Mouse (Mus musculus): Measurements from ENCODE around the gene Plcl1. TPM values are rescaled to one million over a fixed set of nuclear protein-coding genes. Genes with fewer than 3 reads are reported as not detected.

The Plcl1 gene
- polyA plus RNA-seq, 1 experiment = 12.2 TPM

DNA sequence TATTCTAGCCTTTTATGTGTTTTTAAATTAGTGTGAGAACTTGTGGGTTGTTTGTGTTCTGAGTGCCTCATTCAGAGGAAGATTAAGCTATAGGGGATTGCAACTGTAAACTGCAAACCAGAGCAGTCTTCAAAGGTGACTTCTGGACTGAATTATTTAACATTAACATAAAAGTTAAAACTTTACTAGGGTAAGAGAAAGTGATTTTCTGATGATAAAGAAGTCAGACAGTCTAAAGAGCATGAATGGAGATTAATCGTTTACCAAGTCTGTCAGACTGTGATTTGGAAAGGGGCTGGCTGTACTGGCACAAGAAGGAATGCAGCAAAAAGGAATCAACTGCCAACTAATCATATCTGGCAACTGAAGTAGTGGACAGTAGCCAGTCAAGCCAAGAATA lies 301.2 kb downstream of the Plcl1 start:
- WGBS = 9% methylated on average over 1 of the region's 1 CpGs
- DNase-seq = no peak
- Histone ChIP-seq H3K4me3 (replicated peaks; ENCODE audit: insufficient read depth, low read depth, low read length) (no peak overlapping the region), H3K4me1 (ENCODE audit: control insufficient read depth, insufficient read depth, low read length) (no peaks in the 10 kb centered on the region), H3K27me3 (ENCODE audit: control insufficient read depth, insufficient read depth, low read length) (no peaks in the 10 kb centered on the region), H3K27ac (ENCODE audit: insufficient read depth, low read length) (no peak overlapping the region)
- TF ChIP-seq POLR2A (IDR thresholded peaks at IDR 0.05; ENCODE audit: borderline replicate concordance, insufficient read depth, low read length) (no peak), CTCF (IDR thresholded peaks at IDR 0.05; ENCODE audit: borderline replicate concordance, insufficient read depth, low read depth, low read length) (no peak)

DNA sequence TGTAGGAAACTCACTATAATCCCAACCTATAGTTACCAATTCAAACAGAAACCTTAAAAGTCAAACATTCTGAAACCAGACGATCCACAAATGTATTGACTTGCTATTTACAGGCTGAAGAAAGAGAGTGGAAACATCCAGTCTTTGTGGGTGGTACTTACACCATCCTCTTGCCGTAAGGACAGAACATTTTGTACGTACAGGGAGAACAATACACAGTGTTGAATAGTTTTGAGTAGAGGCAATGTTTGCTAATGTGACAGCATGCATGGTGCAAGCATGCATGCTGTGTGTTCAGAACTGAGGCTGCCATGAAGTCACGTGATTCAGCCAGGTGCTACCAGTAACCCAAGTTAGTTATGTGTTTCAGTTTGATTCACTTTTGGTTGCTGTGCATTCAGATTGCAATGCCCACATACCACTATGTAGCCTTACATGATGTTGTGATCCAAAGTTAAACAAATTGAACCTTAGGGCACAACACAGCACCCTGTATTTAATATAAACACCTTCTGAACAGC lies 311.6 kb downstream of the Plcl1 start:
- TF ChIP-seq CTCF (IDR thresholded peaks at IDR 0.05; ENCODE audit: borderline replicate concordance, insufficient read depth, low read depth, low read length) = no peak
- TF ChIP-seq POLR2A (IDR thresholded peaks at IDR 0.05; ENCODE audit: borderline replicate concordance, insufficient read depth, low read length) = no peak
- Histone ChIP-seq H3K27me3 (ENCODE audit: control insufficient read depth, insufficient read depth, low read length) (no peaks in the 10 kb centered on the region), H3K4me3 (replicated peaks; ENCODE audit: insufficient read depth, low read depth, low read length) (no peak overlapping the region), H3K27ac (ENCODE audit: insufficient read depth, low read length) (no peak overlapping the region), H3K4me1 (ENCODE audit: control insufficient read depth, insufficient read depth, low read length) (no peaks in the 10 kb centered on the region)
- WGBS = 76% methylated on average over 4 of the region's 4 CpGs
- no peak for DNase-seq

DNA sequence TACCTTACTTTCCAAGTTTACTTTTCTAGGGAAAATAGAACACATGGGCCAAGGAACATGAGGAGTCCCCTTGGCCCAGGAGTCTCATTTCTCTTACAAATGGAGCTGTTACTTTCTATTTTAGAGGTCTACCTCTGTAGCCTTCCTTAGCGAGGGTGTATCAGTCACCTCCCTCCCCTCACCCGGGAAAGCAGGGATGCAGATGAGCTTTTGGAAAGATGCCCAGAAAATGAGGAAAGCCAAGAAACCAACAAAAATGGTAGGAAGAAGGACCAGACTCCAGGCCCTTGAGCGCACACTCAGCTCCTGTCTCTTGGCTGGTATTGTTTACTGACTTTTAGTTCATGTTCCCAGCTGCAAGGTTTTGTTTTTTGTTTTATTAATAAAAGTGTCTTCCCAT lies 319.7 kb downstream of the Plcl1 start:
- TF ChIP-seq CTCF (IDR thresholded peaks at IDR 0.05; ENCODE audit: borderline replicate concordance, insufficient read depth, low read depth, low read length) = no peak
- no peak for TF ChIP-seq POLR2A (IDR thresholded peaks at IDR 0.05; ENCODE audit: borderline replicate concordance, insufficient read depth, low read length)
- 17% methylated on average over 3 of the region's 3 CpGs for WGBS
- H3K27me3 ChIP-seq (ENCODE audit: control insufficient read depth, insufficient read depth, low read length) = no peaks in the 10 kb centered on the region
- H3K27ac ChIP-seq (ENCODE audit: insufficient read depth, low read length) = no peak overlapping the region
- no peaks in the 10 kb centered on the region for H3K4me1 ChIP-seq (ENCODE audit: control insufficient read depth, insufficient read depth, low read length)
- no peak overlapping the region for H3K4me3 ChIP-seq (replicated peaks; ENCODE audit: insufficient read depth, low read depth, low read length)
- no peak for DNase-seq

DNA sequence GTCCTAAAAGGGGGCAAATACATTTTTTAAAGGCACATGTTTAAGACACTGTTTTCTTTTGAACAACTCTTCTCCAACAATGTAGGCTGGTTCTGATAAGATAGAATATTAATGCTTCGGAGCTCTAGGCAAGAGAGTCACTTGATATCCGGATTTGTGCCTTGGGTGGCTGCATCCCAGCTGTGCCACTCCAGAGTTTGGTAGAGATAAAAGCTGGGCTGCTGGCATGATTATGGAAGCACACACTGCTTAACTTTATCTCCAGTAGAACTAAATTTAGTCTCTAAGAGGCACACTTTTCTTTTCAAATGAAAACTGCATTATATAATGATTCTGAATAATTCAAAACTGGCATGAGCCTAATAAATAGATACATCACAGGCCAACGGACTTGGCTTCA lies 323.6 kb downstream of the Plcl1 start:
- Histone ChIP-seq H3K27ac (ENCODE audit: insufficient read depth, low read length) (no peak overlapping the region), H3K4me1 (ENCODE audit: control insufficient read depth, insufficient read depth, low read length) (no peaks in the 10 kb centered on the region), H3K27me3 (ENCODE audit: control insufficient read depth, insufficient read depth, low read length) (no peaks in the 10 kb centered on the region), H3K4me3 (replicated peaks; ENCODE audit: insufficient read depth, low read depth, low read length) (no peak overlapping the region)
- DNase-seq = no peak
- TF ChIP-seq POLR2A (IDR thresholded peaks at IDR 0.05; ENCODE audit: borderline replicate concordance, insufficient read depth, low read length) = no peak
- 82% methylated on average over 3 of the region's 3 CpGs for WGBS

DNA sequence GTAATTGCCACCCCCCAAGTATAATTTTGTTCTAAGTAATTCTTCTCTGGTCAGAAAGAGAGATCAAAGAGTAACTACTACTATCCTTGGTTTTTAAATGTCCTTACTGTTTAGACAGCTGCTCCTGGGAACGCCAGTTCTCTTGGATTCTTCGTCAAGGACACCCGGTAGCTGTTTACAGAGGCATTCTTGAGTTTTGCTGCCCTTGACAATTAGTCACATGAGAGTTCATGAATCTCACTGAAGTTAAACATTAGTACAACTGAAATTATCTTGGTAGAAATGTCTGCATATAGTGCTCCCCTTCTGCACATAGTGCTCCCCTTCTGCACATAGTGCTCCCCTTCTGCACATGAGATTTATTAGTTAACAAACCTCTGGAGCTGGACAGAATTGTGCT lies 327.2 kb downstream of the Plcl1 start:
- H3K4me1 ChIP-seq (ENCODE audit: control insufficient read depth, insufficient read depth, low read length) = no peaks in the 10 kb centered on the region
- H3K4me3 ChIP-seq (replicated peaks; ENCODE audit: insufficient read depth, low read depth, low read length) = no peak overlapping the region
- H3K27ac ChIP-seq (ENCODE audit: insufficient read depth, low read length) = no peak overlapping the region; the same call in 1 of the 2 replicates
- WGBS = 93% methylated on average over 3 of the region's 3 CpGs
- no peaks in the 10 kb centered on the region for H3K27me3 ChIP-seq (ENCODE audit: control insufficient read depth, insufficient read depth, low read length)
- DNase-seq = no peak
- TF ChIP-seq POLR2A (IDR thresholded peaks at IDR 0.05; ENCODE audit: borderline replicate concordance, insufficient read depth, low read length) (no peak), CTCF (IDR thresholded peaks at IDR 0.05; ENCODE audit: borderline replicate concordance, insufficient read depth, low read depth, low read length) (no peak)

DNA sequence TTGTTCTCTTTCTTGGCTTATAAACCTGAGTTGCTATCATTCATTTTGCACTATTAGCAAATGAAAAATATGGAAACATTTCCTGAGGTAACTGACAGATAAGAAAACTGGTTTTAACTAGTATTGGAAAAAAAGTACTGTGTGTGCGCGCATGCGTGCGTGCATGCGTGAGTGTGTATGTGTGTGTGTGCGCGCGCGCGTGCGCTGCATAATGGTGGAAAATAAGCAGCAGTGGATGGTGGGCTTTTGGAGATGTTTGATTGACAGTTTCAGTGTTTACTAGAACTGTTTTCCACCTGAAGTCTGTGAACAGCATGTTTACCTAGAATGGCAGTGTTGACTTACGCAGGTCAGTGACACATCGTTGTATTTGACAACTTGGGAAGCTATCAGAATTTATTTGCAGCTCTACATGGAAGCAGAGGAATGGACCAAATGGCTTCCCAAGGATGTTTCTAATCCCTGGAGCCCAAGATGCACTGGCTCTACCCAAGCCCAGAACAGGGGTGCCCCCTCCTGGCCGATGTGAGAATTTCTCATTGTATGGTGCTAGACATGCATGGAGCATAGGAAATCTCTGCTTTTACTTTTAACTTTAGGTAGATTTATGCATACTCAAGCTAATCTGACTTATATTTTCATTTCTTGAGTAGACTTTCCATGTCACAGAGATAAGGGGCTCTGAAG lies 330.5 kb downstream of the Plcl1 start:
- Histone ChIP-seq H3K4me1 (ENCODE audit: control insufficient read depth, insufficient read depth, low read length) (no peaks in the 10 kb centered on the region), H3K4me3 (replicated peaks; ENCODE audit: insufficient read depth, low read depth, low read length) (no peak overlapping the region), H3K27ac (ENCODE audit: insufficient read depth, low read length) (no peak overlapping the region), H3K27me3 (ENCODE audit: control insufficient read depth, insufficient read depth, low read length) (no peaks in the 10 kb centered on the region)
- 87% methylated on average over 14 of the region's 14 CpGs for WGBS
- TF ChIP-seq POLR2A (IDR thresholded peaks at IDR 0.05; ENCODE audit: borderline replicate concordance, insufficient read depth, low read length) (no peak), CTCF (IDR thresholded peaks at IDR 0.05; ENCODE audit: borderline replicate concordance, insufficient read depth, low read depth, low read length) (peak; percentile 80)
- DNase-seq = peak; percentile 63 to 73

DNA sequence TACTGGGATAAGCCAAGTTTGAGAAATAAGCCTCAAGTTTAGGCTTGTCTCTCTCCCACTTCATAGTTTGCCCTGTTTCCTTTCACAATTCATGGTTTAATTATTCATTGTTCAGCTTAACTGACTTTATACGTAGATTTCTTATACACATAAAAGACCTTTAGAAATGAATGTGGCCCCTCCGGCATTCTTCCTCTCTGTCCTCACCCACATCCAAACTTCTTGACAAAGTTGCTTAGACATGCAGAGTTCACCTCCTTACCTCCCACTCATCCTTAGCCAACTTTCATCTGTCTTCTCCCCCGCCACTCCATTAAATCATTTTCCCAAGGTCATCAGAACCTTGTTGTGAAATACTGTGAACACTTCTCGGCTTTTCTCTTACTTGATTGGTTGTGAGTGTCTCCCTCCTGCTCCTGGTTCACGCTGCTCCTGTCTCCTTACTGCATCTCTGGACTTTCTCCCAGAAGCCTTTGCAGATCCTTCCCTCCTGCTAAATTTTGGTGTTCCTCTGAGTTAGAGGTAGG lies 331.1 kb downstream of the Plcl1 start:
- WGBS = 78% methylated on average over 5 of the region's 5 CpGs
- H3K27ac ChIP-seq (ENCODE audit: insufficient read depth, low read length) = no peak overlapping the region
- DNase-seq = no peak
- H3K4me1 ChIP-seq (ENCODE audit: control insufficient read depth, insufficient read depth, low read length) = no peaks in the 10 kb centered on the region
- TF ChIP-seq POLR2A (IDR thresholded peaks at IDR 0.05; ENCODE audit: borderline replicate concordance, insufficient read depth, low read length) (no peak), CTCF (IDR thresholded peaks at IDR 0.05; ENCODE audit: borderline replicate concordance, insufficient read depth, low read depth, low read length) (no peak)
- H3K4me3 ChIP-seq (replicated peaks; ENCODE audit: insufficient read depth, low read depth, low read length) = no peak overlapping the region
- H3K27me3 ChIP-seq (ENCODE audit: control insufficient read depth, insufficient read depth, low read length) = no peaks in the 10 kb centered on the region

DNA sequence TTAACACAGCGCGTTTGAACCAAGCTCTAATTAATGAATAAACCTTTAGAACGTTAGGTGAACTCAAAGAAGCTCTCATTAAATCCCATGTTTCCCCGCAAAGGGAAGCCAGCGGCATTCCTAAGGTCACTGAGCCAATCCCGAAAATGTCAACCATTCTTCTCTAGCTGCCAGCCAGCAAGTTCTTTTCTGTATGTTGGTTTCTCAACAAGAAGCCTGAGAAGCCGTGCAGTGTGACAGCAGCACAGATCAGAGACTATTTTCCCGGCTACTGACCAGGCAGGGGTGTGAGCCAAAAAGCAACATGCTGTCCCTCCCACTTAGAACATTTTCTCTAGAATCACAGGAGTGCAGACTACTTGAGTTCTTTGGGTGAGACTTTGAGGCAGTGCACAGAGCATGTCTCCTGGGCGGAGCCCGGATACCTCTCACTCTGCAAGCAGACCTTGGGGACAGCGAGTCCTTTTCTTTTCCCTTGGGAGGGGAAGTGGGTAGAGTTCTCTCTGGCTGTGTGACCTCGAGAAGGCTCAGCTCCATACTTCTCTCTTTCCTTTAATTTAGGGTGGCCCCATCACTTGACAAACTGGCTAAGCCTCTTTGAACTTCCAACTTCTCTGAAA lies 333.1 kb downstream of the Plcl1 start:
- no peaks in the 10 kb centered on the region for H3K27me3 ChIP-seq (ENCODE audit: control insufficient read depth, insufficient read depth, low read length)
- TF ChIP-seq CTCF (IDR thresholded peaks at IDR 0.05; ENCODE audit: borderline replicate concordance, insufficient read depth, low read depth, low read length) (no peak), POLR2A (IDR thresholded peaks at IDR 0.05; ENCODE audit: borderline replicate concordance, insufficient read depth, low read length) (no peak)
- H3K4me3 ChIP-seq (replicated peaks; ENCODE audit: insufficient read depth, low read depth, low read length) = no peak overlapping the region
- H3K4me1 ChIP-seq (ENCODE audit: control insufficient read depth, insufficient read depth, low read length) = peaks cover 2% of the 10 kb centered on the region; the same call in 1 of the 2 replicates
- 54% methylated on average over 12 of the region's 12 CpGs for WGBS
- no peak overlapping the region for H3K27ac ChIP-seq (ENCODE audit: insufficient read depth, low read length)
- DNase-seq = no peak

Measured in cerebellum, adult 2 months (tissue).